Mouse (Mus musculus): Measurements from ENCODE around the gene Gimap3. TPM values are rescaled to one million over a fixed set of nuclear protein-coding genes. Genes with fewer than 3 reads are reported as not detected.

Gene Gimap3
- polyA plus RNA-seq, 1 experiment from 2014 or later, result 0.09 TPM

Other genes with a start within 250 kb of the Gimap3 start
- gene Atp6v0e2, start 233.2 kb downstream of the Gimap3 start, polyA plus RNA-seq (2016; fragmentation: Nextera tagmentation; extraction: Ambion mirVana), result 45.7 and 62.2 TPM in 2 replicates
- gene Lrrc61, start 216.1 kb downstream of the Gimap3 start, polyA plus RNA-seq (2016; fragmentation: Nextera tagmentation; extraction: Ambion mirVana), result 16.9 and 25.2 TPM in 2 replicates
- 0.42 and 1.9 TPM in 2 replicates for gene Rarres2, start 198.1 kb downstream of the Gimap3 start, polyA plus RNA-seq (2016; fragmentation: Nextera tagmentation; extraction: Ambion mirVana)
- gene Gm45021, start 181.2 kb downstream of the Gimap3 start, polyA plus RNA-seq (2016; fragmentation: Nextera tagmentation; extraction: Ambion mirVana), result not detected in 2 replicates
- 55.9 and 57.2 TPM in 2 replicates for gene Repin1, start 177.0 kb downstream of the Gimap3 start, polyA plus RNA-seq (2016; fragmentation: Nextera tagmentation; extraction: Ambion mirVana)
- gene Gm44965, start 176.9 kb downstream of the Gimap3 start, polyA plus RNA-seq (2016; fragmentation: Nextera tagmentation; extraction: Ambion mirVana), result 1.2 TPM in 1 of 2 replicates, not detected in the other
- 10.5 and 12.5 TPM in 2 replicates for gene Zfp775, start 168.8 kb downstream of the Gimap3 start, polyA plus RNA-seq (2016; fragmentation: Nextera tagmentation; extraction: Ambion mirVana)
- 0.96 and 1.3 TPM in 2 replicates for gene AI854703, start 144.1 kb downstream of the Gimap3 start, polyA plus RNA-seq (2016; fragmentation: Nextera tagmentation; extraction: Ambion mirVana)
- 0.37 and 0.75 TPM in 2 replicates for gene Gimap8, start 123.6 kb downstream of the Gimap3 start, polyA plus RNA-seq (2016; fragmentation: Nextera tagmentation; extraction: Ambion mirVana)
- 3.4 and 4.4 TPM in 2 replicates for gene Gimap9, start 94.7 kb downstream of the Gimap3 start, polyA plus RNA-seq (2016; fragmentation: Nextera tagmentation; extraction: Ambion mirVana)
- 5.3 and 5.8 TPM in 2 replicates for gene Gimap4, start 86.3 kb downstream of the Gimap3 start, polyA plus RNA-seq (2016; fragmentation: Nextera tagmentation; extraction: Ambion mirVana)
- gene Gimap6, start 62.6 kb downstream of the Gimap3 start, polyA plus RNA-seq (2016; fragmentation: Nextera tagmentation; extraction: Ambion mirVana), result 10.0 and 10.4 TPM in 2 replicates
- not detected in 2 replicates for gene Gm28053, start 52.2 kb downstream of the Gimap3 start, polyA plus RNA-seq (2016; fragmentation: Nextera tagmentation; extraction: Ambion mirVana)
- gene Gimap7, start 52.2 kb downstream of the Gimap3 start, polyA plus RNA-seq (2016; fragmentation: Nextera tagmentation; extraction: Ambion mirVana), result not detected in 2 replicates
- gene Gimap1, start 31.8 kb downstream of the Gimap3 start, polyA plus RNA-seq (2016; fragmentation: Nextera tagmentation; extraction: Ambion mirVana), result 5.0 and 5.9 TPM in 2 replicates
- gene Gimap5, start 24.7 kb downstream of the Gimap3 start, polyA plus RNA-seq (2016; fragmentation: Nextera tagmentation; extraction: Ambion mirVana), result 0.47 and 0.71 TPM in 2 replicates
- gene Tmem176a, start 70.1 kb upstream of the Gimap3 start, polyA plus RNA-seq (2016; fragmentation: Nextera tagmentation; extraction: Ambion mirVana), result 16.9 and 21.5 TPM in 2 replicates
- 34.0 and 52.9 TPM in 2 replicates for gene Tmem176b, start 70.6 kb upstream of the Gimap3 start, polyA plus RNA-seq (2016; fragmentation: Nextera tagmentation; extraction: Ambion mirVana)
- gene Aoc1, start 102.0 kb upstream of the Gimap3 start, polyA plus RNA-seq (2016; fragmentation: Nextera tagmentation; extraction: Ambion mirVana), result not detected in 2 replicates
- gene 1600015I10Rik, start 159.0 kb upstream of the Gimap3 start, polyA plus RNA-seq (2016; fragmentation: Nextera tagmentation; extraction: Ambion mirVana), result not detected in 2 replicates
- gene Doxl2, start 204.1 kb upstream of the Gimap3 start, polyA plus RNA-seq (2016; fragmentation: Nextera tagmentation; extraction: Ambion mirVana), result not detected in 2 replicates
- not detected in 2 replicates for gene Svs1, start 216.0 kb upstream of the Gimap3 start, polyA plus RNA-seq (2016; fragmentation: Nextera tagmentation; extraction: Ambion mirVana)

All from hindbrain, embryonic 10.5 days (tissue).